Mouse (Mus musculus) testis, adult 2 months (tissue): ENCODE results near the gene Dnajc4.

Experiments used
- CTCF ChIP-seq: fragments of 200-500 bp; IDR thresholded peaks from 2 replicates; pipeline ENCODE4 v1.5.1; 2012; ENCODE audit warnings: low read depth, mild to moderate bottlenecking, inconsistent platforms, low read length, moderate library complexity; ENCODE audit not compliant: control insufficient read depth, insufficient read depth, insufficient replicate concordance
- POLR2A ChIP-seq: fragments of 200-500 bp; IDR thresholded peaks from 2 replicates; pipeline ENCODE4 v1.6.1; 2012; ENCODE audit warnings: low read depth, mild to moderate bottlenecking, inconsistent platforms, low read length, moderate library complexity; ENCODE audit not compliant: control insufficient read depth

- TF ChIP-seq CTCF (no peak), POLR2A (peak; percentile 37; the same call in 1 of the 2 replicates)
Observed at GRCm38 (mm10) chr19:6950613-6951153, 41.7 kb downstream of the Dnajc4 start.
